Mouse (Mus musculus) heart, adult 2 months (tissue): ENCODE data around the gene H2-Q1. TPM values are rescaled to one million over a fixed set of nuclear protein-coding genes. Genes with fewer than 3 reads are reported as not detected.
A peak's percentile ranks its signal among the peaks of the same experiment; 100 is the strongest.

Source experiments
- DNase-seq, 2 experiments: peaks; one replicate each; pipeline ENCODE4 v3.0.0; 2021
- H3K27ac ChIP-seq: fragments of 200-600 bp; 2 replicates; pipeline ENCODE4 v1.8.1; 2022
- H3K27me3 ChIP-seq: fragments of 200-500 bp; 2 replicates; pipeline ENCODE4 v1.6.1; 2012; ENCODE audit warnings: mild to moderate bottlenecking, low read length, inconsistent platforms, mixed read lengths; ENCODE audit not compliant: control insufficient read depth, insufficient read depth
- H3K36me3 ChIP-seq: fragments of 200-500 bp; 2 replicates; pipeline ENCODE4 v1.6.1; 2012; ENCODE audit warnings: low read length, inconsistent platforms; ENCODE audit not compliant: control insufficient read depth, insufficient read depth
- H3K4me1 ChIP-seq: fragments of 200-500 bp; 2 replicates; pipeline ENCODE4 v1.6.1; 2011; ENCODE audit warnings: low read length; ENCODE audit not compliant: control insufficient read depth, insufficient read depth
- H3K4me3 ChIP-seq: fragments of 200-600 bp; 2 replicates; pipeline ENCODE4 v1.8.1; 2022
- H3K79me2 ChIP-seq: fragments of 200-500 bp; replicated peaks from 2 replicates; pipeline ENCODE4 v1.6.1; 2012; ENCODE audit warnings: mild to moderate bottlenecking, inconsistent platforms, low read length, moderate library complexity, mixed read lengths; ENCODE audit not compliant: control insufficient read depth, insufficient read depth
- H3K9ac ChIP-seq: fragments of 200-500 bp; 2 replicates; pipeline ENCODE4 v1.6.1; 2012; ENCODE audit warnings: low read depth, mild to moderate bottlenecking, control low read depth, inconsistent platforms, low read length, mixed read lengths
- CTCF ChIP-seq: fragments of 200-600 bp; IDR thresholded peaks from 2 replicates; pipeline ENCODE4 v1.8.1; 2022; ENCODE audit warnings: antibody characterized with exemption, mild to moderate bottlenecking, moderate library complexity
- EP300 ChIP-seq: fragments of 200-500 bp; IDR thresholded peaks from 2 replicates; pipeline ENCODE4 v1.6.1; 2011; ENCODE audit warnings: low read depth, low read length, control low read depth; ENCODE audit not compliant: insufficient read depth
- POLR2A ChIP-seq: fragments of 200-500 bp; IDR thresholded peaks from 2 replicates; pipeline ENCODE4 v1.6.1; 2011; ENCODE audit warnings: mild to moderate bottlenecking, low read depth, low read length, control low read depth; ENCODE audit not compliant: insufficient read depth
- WGBS: fragments of 180-500 bp; shearing (Covaris S2); methylation state at CpG from one replicate; pipeline ENCODE4 v1.1.7; 2018; 5-methylcytosine and 5-hydroxymethylcytosine counted together
- intact Hi-C: fragments of 180-260 bp; cut with DNase I; formaldehyde crosslinking; loops from one replicate; pipeline ENCODE4 v1.15.1; 2025
- polyA plus RNA-seq: library from polyadenylated mRNA; depleted of rRNA; stranded (reverse); fragments of >200 nt; gene quantifications from 2 replicates; pipeline ENCODE4 v1.2.3, GENCODE M21; 2012; rRNA removed
- total RNA-seq, 2 experiments: library from RNA; stranded (reverse); gene quantifications; 2 replicates each; pipeline ENCODE4 v1.2.3; 2021

The H2-Q1 gene
- total and polyA plus RNA-seq, 3 experiments = 1.5 TPM; not detected in 1

DNA sequence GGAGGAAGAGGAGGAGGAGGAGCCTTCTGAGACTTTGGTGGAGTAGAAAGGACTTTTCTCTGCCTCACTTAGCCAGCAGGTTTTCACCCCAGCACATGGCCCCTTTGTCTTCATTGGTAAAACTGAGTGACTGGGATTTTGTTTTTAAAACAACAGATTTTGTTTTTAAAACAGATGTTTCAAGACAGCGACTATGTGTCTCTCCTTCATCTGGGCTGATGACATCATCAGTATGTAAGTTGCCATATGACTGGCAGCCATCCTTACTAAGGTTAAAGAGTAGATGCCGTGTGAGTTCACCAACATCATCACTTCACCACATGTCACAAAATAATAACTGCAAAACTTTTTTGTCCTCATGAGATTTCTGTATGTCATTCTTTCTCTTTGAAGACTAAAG is 33.9 kb downstream of the H2-Q1 start:
- Histone ChIP-seq H3K9ac (no peak overlapping the region), H3K4me3 (no peak overlapping the region), H3K27ac (no peak overlapping the region), H3K36me3 (no peaks in the 10 kb centered on the region), H3K4me1 (no peaks in the 10 kb centered on the region), H3K27me3 (peaks cover 5% of the 10 kb centered on the region), H3K79me2 (no peaks in the 10 kb centered on the region)
- TF ChIP-seq POLR2A (no peak), EP300 (no peak), CTCF (no peak)
- DNase-seq = no peak
- WGBS = 68% methylated on average over 2 of the region's 2 CpGs
- intact Hi-C loops = loop anchor here (2.0 kb wide), 1 partner anchor 41 kb away; no protein-coding TSS in a partner anchor

DNA sequence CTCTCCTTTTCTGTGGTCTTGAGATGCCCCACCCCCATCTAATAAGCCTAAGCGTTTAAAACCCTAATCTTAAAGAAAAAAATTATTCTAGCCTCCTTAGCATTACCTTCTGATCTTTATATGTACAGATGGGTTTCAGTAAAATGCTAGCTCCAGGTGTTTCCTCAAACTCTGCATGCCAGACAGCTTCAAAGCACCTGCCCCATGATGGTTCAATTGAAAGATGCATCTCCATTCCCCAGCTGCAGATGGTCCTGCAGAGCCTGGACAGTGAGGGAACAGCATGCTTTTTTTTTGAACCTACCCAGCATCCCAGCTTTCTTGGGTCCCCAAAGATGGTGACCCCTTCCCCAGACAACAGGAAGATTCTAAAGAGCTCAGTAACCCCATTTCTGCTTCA is 36.9 kb downstream of the H2-Q1 start:
- TF ChIP-seq POLR2A = no peak
- TF ChIP-seq EP300 = no peak
- no peak for TF ChIP-seq CTCF
- no peaks in the 10 kb centered on the region for H3K36me3 ChIP-seq
- no peak overlapping the region for H3K27ac ChIP-seq
- intact Hi-C loops = loop anchor here (2.0 kb wide), 1 partner anchor 38 kb away; no protein-coding TSS in a partner anchor
- peaks cover 5% of the 10 kb centered on the region for H3K27me3 ChIP-seq
- 29% methylated on average over 1 of the region's 1 CpGs for WGBS
- H3K4me3 ChIP-seq = no peak overlapping the region
- H3K9ac ChIP-seq = no peak overlapping the region
- H3K4me1 ChIP-seq = no peaks in the 10 kb centered on the region
- DNase-seq = no peak
- H3K79me2 ChIP-seq = no peaks in the 10 kb centered on the region

DNA sequence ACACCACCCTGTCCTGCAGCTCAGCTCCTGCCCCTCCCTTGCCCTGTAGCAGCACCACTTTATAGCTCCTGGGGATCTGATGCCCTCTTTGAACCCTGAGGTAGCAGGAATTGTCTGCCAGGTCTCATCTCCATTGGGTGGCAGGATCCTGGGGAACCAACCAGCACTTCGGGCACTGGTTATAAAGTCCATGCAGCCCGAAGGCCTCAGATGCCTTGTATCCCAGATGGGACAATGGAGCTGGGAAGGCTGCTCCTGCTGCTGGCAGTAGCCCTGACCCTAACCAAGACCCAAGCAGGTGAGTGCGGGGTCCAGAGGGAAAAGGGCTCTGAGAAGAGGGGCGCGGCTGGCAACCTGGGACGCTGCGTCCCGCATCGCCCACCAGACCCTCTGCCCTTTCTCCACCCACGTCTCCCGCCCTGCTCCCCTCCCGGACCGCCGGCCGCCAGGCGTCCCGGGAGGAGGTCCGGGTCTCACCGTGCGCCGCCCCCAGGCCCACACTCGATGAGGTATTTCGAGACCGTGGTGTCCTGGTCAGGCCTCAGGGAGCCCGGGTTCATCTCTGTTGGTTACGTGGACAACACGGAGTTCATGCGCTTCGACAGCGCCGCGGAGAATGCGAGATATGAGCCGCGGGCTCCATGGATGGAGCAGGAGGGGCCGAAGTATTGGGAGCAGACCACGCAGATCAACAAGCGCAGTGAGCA is 38.7 kb downstream of the H2-Q1 start:
- Histone ChIP-seq H3K27me3 (peaks cover 5% of the 10 kb centered on the region), H3K4me3 (peak overlapping the region; percentile 27), H3K36me3 (no peaks in the 10 kb centered on the region), H3K4me1 (no peaks in the 10 kb centered on the region), H3K9ac (0 out of 2 replicates have a peak overlapping the region, but pooled peaks have one; percentile 5), H3K79me2 (no peaks in the 10 kb centered on the region), H3K27ac (no peak overlapping the region)
- WGBS = 13% methylated on average over 38 of the region's 38 CpGs
- no peak for DNase-seq
- TF ChIP-seq EP300 (no peak), CTCF (no peak), POLR2A (no peak)
- intact Hi-C loops = no loop called here

DNA sequence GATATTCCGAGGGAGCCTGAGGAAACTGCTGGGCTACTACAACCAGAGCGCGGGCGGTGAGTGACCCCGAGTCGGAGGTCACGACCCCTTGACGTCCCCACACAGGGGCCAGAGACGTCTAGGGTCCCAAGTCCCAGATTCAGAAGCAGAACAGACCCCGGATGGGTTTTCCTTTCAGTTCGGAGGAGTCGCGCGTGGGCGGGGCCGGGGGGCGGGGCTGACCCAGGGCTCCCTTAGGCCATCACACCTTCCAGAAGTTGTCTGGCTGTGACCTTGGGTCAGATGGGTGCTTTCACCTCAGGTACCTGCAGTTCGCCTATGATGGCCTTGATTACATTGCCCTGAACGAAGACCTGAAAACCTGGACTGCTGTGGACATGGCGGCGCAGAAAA is 39.3 kb downstream of the H2-Q1 start:
- peaks cover 5% of the 10 kb centered on the region for H3K27me3 ChIP-seq
- no peaks in the 10 kb centered on the region for H3K36me3 ChIP-seq
- H3K27ac ChIP-seq = no peak overlapping the region
- H3K79me2 ChIP-seq = no peaks in the 10 kb centered on the region
- TF ChIP-seq CTCF (no peak), POLR2A (no peak), EP300 (no peak)
- intact Hi-C loops = no loop called here
- DNase-seq = no peak
- no peak overlapping the region for H3K9ac ChIP-seq
- H3K4me3 ChIP-seq = peak overlapping the region; percentile 27
- H3K4me1 ChIP-seq = no peaks in the 10 kb centered on the region
- WGBS = 17% methylated on average over 21 of the region's 21 CpGs

Other genes starting within 250 kb of the H2-Q1 start
Only the 30 nearest of the 33 such genes appear.
- not detected for gene Ly6g6f, start 234.8 kb upstream of the H2-Q1 start, total RNA-seq
- 0.27 TPM in 1 of 2 replicates, not detected in the other for gene Ly6g6f, start 234.8 kb upstream of the H2-Q1 start, polyA plus RNA-seq
- gene Abhd16a, start 231.1 kb upstream of the H2-Q1 start, total RNA-seq = 10 to 100 TPM; 53.2 to 62.5 TPM
- 95.7 and 98.2 TPM in 2 replicates for gene Abhd16a, start 231.1 kb upstream of the H2-Q1 start, polyA plus RNA-seq
- not detected for gene Ly6g5c, start 212.1 kb upstream of the H2-Q1 start, total RNA-seq
- gene Ly6g5c, start 212.1 kb upstream of the H2-Q1 start, polyA plus RNA-seq = not detected in 2 replicates
- gene Ly6g5b, start 205.0 kb upstream of the H2-Q1 start, total RNA-seq = under 1 TPM in 1 of 2 experiments, not detected in 1; 0.36 TPM
- gene Ly6g5b, start 205.0 kb upstream of the H2-Q1 start, polyA plus RNA-seq = 0.23 and 0.35 TPM in 2 replicates
- 1 to 10 TPM; 6.8 to 8.5 TPM for gene Gpank1, start 198.9 kb upstream of the H2-Q1 start, total RNA-seq
- 9.5 TPM in 2 replicates for gene Gpank1, start 198.9 kb upstream of the H2-Q1 start, polyA plus RNA-seq
- 100 to 1,000 TPM; 149 to 170 TPM for gene Csnk2b, start 198.4 kb upstream of the H2-Q1 start, total RNA-seq
- 297 and 301 TPM in 2 replicates for gene Csnk2b, start 198.4 kb upstream of the H2-Q1 start, polyA plus RNA-seq
- gene D17H6S53E, start 194.0 kb upstream of the H2-Q1 start, total RNA-seq = 10 to 100 TPM; 30.2 to 31.3 TPM
- gene D17H6S53E, start 194.0 kb upstream of the H2-Q1 start, polyA plus RNA-seq = 7.7 and 11.8 TPM in 2 replicates
- not detected for gene Apom, start 188.4 kb upstream of the H2-Q1 start, total RNA-seq
- gene Apom, start 188.4 kb upstream of the H2-Q1 start, polyA plus RNA-seq = not detected in 2 replicates
- 100 to 1,000 TPM; 216 to 252 TPM for gene Bag6, start 185.2 kb upstream of the H2-Q1 start, total RNA-seq
- gene Bag6, start 185.2 kb upstream of the H2-Q1 start, polyA plus RNA-seq = 140 and 150 TPM in 2 replicates
- 100 to 1,000 TPM; 132 to 139 TPM for gene Prrc2a, start 155.5 kb upstream of the H2-Q1 start, total RNA-seq
- gene Prrc2a, start 155.5 kb upstream of the H2-Q1 start, polyA plus RNA-seq = 183 and 197 TPM in 2 replicates
- gene Aif1, start 144.3 kb upstream of the H2-Q1 start, total RNA-seq = 1 to 10 TPM; 2.9 to 3.9 TPM
- gene Aif1, start 144.3 kb upstream of the H2-Q1 start, polyA plus RNA-seq = 1.5 and 2.0 TPM in 2 replicates
- gene Lst1, start 132.0 kb upstream of the H2-Q1 start, total RNA-seq = 1 to 10 TPM; 4.1 to 4.5 TPM
- gene Lst1, start 132.0 kb upstream of the H2-Q1 start, polyA plus RNA-seq = 7.2 and 11.3 TPM in 2 replicates
- gene Ltb, start 126.0 kb upstream of the H2-Q1 start, total RNA-seq = 1 to 10 TPM; 1.3 TPM
- 2.0 and 5.2 TPM in 2 replicates for gene Ltb, start 126.0 kb upstream of the H2-Q1 start, polyA plus RNA-seq
- gene Tnf, start 118.4 kb upstream of the H2-Q1 start, total RNA-seq = under 1 TPM in 1 of 2 experiments, not detected in 1; 0.34 TPM
- gene Tnf, start 118.4 kb upstream of the H2-Q1 start, polyA plus RNA-seq = 0.38 and 0.80 TPM in 2 replicates
- gene Lta, start 115.1 kb upstream of the H2-Q1 start, total RNA-seq = under 1 TPM in 1 of 2 experiments, not detected in 1; 0.23 TPM
- gene Lta, start 115.1 kb upstream of the H2-Q1 start, polyA plus RNA-seq = 0.12 TPM in 1 of 2 replicates, not detected in the other
- not detected for gene Gm16181, start 99.6 kb upstream of the H2-Q1 start, total RNA-seq
- 2.1 and 3.2 TPM in 2 replicates for gene Gm16181, start 99.6 kb upstream of the H2-Q1 start, polyA plus RNA-seq
- gene Atp6v1g2, start 86.7 kb upstream of the H2-Q1 start, total RNA-seq = 1 to 10 TPM; 3.0 to 3.2 TPM
- gene Atp6v1g2, start 86.7 kb upstream of the H2-Q1 start, polyA plus RNA-seq = 6.4 and 10.1 TPM in 2 replicates
- gene Nfkbil1, start 84.6 kb upstream of the H2-Q1 start, total RNA-seq = 1 to 10 TPM; 6.5 to 8.2 TPM
- 3.9 and 5.0 TPM in 2 replicates for gene Nfkbil1, start 84.6 kb upstream of the H2-Q1 start, polyA plus RNA-seq
- 10 to 100 TPM; 82.3 to 83.4 TPM for gene Ddx39b, start 78.7 kb upstream of the H2-Q1 start, total RNA-seq
- 148 and 178 TPM in 2 replicates for gene Ddx39b, start 78.7 kb upstream of the H2-Q1 start, polyA plus RNA-seq
- 100 to 1,000 TPM; 105 to 131 TPM for gene H2-D1, start 57.7 kb upstream of the H2-Q1 start, total RNA-seq
- gene H2-D1, start 57.7 kb upstream of the H2-Q1 start, polyA plus RNA-seq = 222 and 286 TPM in 2 replicates
- 1 to 10 TPM; 1.1 TPM for gene H2-Q2, start 21.8 kb downstream of the H2-Q1 start, total RNA-seq
- gene H2-Q2, start 21.8 kb downstream of the H2-Q1 start, polyA plus RNA-seq = 0.12 and 0.31 TPM in 2 replicates
- 10 to 100 TPM; 12.2 to 18.8 TPM for gene H2-Q4, start 59.2 kb downstream of the H2-Q1 start, total RNA-seq
- 35.0 and 48.6 TPM in 2 replicates for gene H2-Q4, start 59.2 kb downstream of the H2-Q1 start, polyA plus RNA-seq
- gene H2-Q6, start 104.4 kb downstream of the H2-Q1 start, total RNA-seq = 1 to 10 TPM; 1.2 to 3.7 TPM
- gene H2-Q6, start 104.4 kb downstream of the H2-Q1 start, polyA plus RNA-seq = 21.4 and 40.3 TPM in 2 replicates
- 1 to 10 TPM; 1.1 to 1.9 TPM for gene H2-Q7, start 118.8 kb downstream of the H2-Q1 start, total RNA-seq
- 33.2 and 78.2 TPM in 2 replicates for gene H2-Q7, start 118.8 kb downstream of the H2-Q1 start, polyA plus RNA-seq
- gene H2-Q10, start 149.7 kb downstream of the H2-Q1 start, total RNA-seq = under 1 TPM; 0.34 to 0.37 TPM
- gene H2-Q10, start 149.7 kb downstream of the H2-Q1 start, polyA plus RNA-seq = 4.2 and 7.0 TPM in 2 replicates
- not detected for gene Pou5f1, start 185.6 kb downstream of the H2-Q1 start, total RNA-seq
- gene Pou5f1, start 185.6 kb downstream of the H2-Q1 start, polyA plus RNA-seq = not detected in 2 replicates
- 1 to 10 TPM; 2.0 to 2.4 TPM for gene Tcf19, start 196.4 kb downstream of the H2-Q1 start, total RNA-seq
- gene Tcf19, start 196.4 kb downstream of the H2-Q1 start, polyA plus RNA-seq = 3.0 and 3.5 TPM in 2 replicates
- gene Cchcr1, start 196.7 kb downstream of the H2-Q1 start, total RNA-seq = 1 to 10 TPM; 1.9 to 2.2 TPM
- 3.7 and 3.8 TPM in 2 replicates for gene Cchcr1, start 196.7 kb downstream of the H2-Q1 start, polyA plus RNA-seq
- gene Psors1c2, start 212.8 kb downstream of the H2-Q1 start, total RNA-seq = not detected
- gene Psors1c2, start 212.8 kb downstream of the H2-Q1 start, polyA plus RNA-seq = not detected in 2 replicates
- gene Cdsn, start 231.7 kb downstream of the H2-Q1 start, total RNA-seq = under 1 TPM; 0.27 to 0.29 TPM
- gene Cdsn, start 231.7 kb downstream of the H2-Q1 start, polyA plus RNA-seq = 0.94 and 1.1 TPM in 2 replicates